Mouse (Mus musculus) G1E (cell line): ENCODE measurements at regions not wholly inside any gene's neighbourhood (a gene's known extent, or its start where the extent isn't known, plus 50 kb on each side); places are given as distances from the start of the nearest gene placed in this dataset.

Source experiments
- ATAC-seq: 2 replicates; pipeline ENCODE4 v1.8.0; 2016; ENCODE audit warnings: mild to moderate bottlenecking; ENCODE audit not compliant: insufficient number of reproducible peaks, poor library complexity, low FRiP score, severe bottlenecking; ENCODE audit errors: extremely low read depth
- DNase-seq: peaks from one replicate; pipeline ENCODE4 v3.0.0; 2012; ENCODE audit warnings: low spot score
- H3K27me3 ChIP-seq: 2 replicates; pipeline ENCODE4 v1.6.1; 2012; ENCODE audit warnings: mild to moderate bottlenecking, low read length, inconsistent platforms; ENCODE audit not compliant: insufficient read depth
- H3K36me3 ChIP-seq: replicated peaks from 2 replicates; pipeline ENCODE3; 2012; ENCODE audit warnings: mild to moderate bottlenecking, inconsistent platforms
- H3K4me1 ChIP-seq: 2 replicates; pipeline ENCODE4 v1.6.1; 2012; ENCODE audit warnings: low read depth, low read length, inconsistent platforms, mixed read lengths; ENCODE audit not compliant: insufficient read depth
- H3K4me3 ChIP-seq: 2 replicates; pipeline ENCODE4 v1.5.1; 2012; ENCODE audit warnings: low read depth, mild to moderate bottlenecking, inconsistent platforms, low read length, moderate library complexity, mixed read lengths
- H3K9me3 ChIP-seq: replicated peaks from 2 replicates; pipeline ENCODE4 v1.6.1; 2012; ENCODE audit warnings: inconsistent platforms
- CTCF ChIP-seq: IDR thresholded peaks from 2 replicates; pipeline ENCODE4 v1.5.1; 2012; ENCODE audit warnings: low read depth, low read length, inconsistent platforms, mixed read lengths
- GATA1 ChIP-seq: IDR thresholded peaks from 2 replicates; pipeline ENCODE4 v1.6.1; 2012; ENCODE audit warnings: borderline replicate concordance, low read length, inconsistent platforms, mixed read lengths
- GATA2 ChIP-seq: IDR thresholded peaks from 2 replicates; pipeline ENCODE4 v1.6.1; 2012; ENCODE audit warnings: low read depth, low read length, inconsistent platforms, borderline replicate concordance
- POLR2AphosphoS5 ChIP-seq: IDR thresholded peaks from 2 replicates; pipeline ENCODE4 v1.6.1; 2012; ENCODE audit warnings: low read depth, low read length, inconsistent platforms; ENCODE audit not compliant: insufficient replicate concordance
- TAL1 ChIP-seq: conservative IDR thresholded peaks from 2 replicates; pipeline ENCODE4 v1.6.1; 2012; ENCODE audit warnings: low read depth, low read length, inconsistent platforms, mixed read lengths

DNA sequence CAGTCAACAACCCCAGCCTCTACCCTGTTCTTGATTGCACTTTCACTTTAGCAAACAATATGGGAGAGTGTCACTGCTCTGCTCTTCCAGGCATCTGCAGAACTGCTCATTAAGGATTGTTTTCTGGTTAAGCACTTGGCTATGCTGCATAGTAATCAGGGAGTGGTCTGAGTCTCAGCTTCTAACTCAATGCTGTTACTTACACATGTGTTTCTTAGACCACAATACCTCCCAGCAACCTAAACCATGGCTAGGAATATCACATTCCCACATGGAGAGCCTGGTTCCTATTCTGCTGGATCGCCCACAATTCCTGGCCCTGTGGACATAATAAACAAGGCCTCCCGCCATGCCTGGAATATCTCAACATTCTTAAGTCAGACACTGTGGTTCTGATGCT is 493.3 kb upstream of the Id2 start:
- H3K4me1 ChIP-seq, result no peaks in the 10 kb centered on the region
- TF ChIP-seq GATA2 (no peak), TAL1 (no peak)
- no peaks in the 10 kb centered on the region for H3K36me3 ChIP-seq
- H3K4me3 ChIP-seq, result no peak overlapping the region
- ATAC-seq, result no peak
- no peaks in the 10 kb centered on the region for H3K27me3 ChIP-seq
- peaks cover 27% of the 10 kb centered on the region for H3K9me3 ChIP-seq
- no peak for DNase-seq

DNA sequence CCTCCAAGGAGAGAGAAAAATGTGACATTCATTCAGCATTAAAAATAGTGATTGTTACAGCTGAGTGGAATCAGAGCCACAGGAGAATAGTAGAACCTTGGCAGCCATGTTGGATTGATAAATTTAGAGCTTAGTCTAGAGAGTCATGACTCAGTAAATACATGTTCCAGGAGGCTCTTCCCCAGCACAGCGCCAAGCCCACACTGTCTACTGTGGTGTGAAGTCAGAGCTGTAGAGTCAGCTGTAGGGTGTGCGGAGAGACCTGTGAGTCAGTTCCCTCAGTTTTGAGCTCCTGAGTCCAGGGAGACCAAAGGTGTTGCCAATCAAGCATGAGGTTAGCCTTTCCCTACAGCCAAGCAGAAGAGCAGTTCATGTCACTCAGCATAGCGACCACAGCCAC is 488.8 kb upstream of the Id2 start:
- DNase-seq (no peak), ATAC-seq (0 out of 2 replicates have a peak, but pooled peaks have one; percentile 4)
- Histone ChIP-seq H3K4me3 (no peak overlapping the region), H3K4me1 (no peaks in the 10 kb centered on the region), H3K9me3 (peaks cover 44% of the 10 kb centered on the region), H3K36me3 (no peaks in the 10 kb centered on the region), H3K27me3 (no peaks in the 10 kb centered on the region)
- TF ChIP-seq GATA2 (no peak), POLR2AphosphoS5 (no peak), CTCF (no peak), TAL1 (no peak), GATA1 (no peak)

DNA sequence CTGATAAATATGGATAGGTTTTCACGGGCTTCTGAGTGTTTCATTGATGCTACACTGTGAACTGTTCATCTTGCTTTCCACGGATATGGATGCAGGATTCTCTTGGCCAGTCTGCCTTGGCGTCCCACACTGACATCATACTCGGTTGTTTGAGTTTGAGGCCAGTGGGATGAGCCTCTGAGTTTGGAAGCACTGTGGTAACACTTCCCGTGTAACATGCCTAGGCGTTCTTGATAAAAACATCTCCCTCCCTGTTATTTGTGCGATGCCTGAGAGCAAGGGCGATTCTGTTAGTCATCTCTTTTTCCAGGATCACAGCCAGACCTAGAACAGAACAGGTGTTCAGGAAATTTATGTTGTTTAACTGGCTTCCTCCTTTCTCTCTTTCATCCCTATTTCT is 482.5 kb upstream of the Id2 start:
- no peak for TF ChIP-seq TAL1
- TF ChIP-seq GATA2, result no peak
- no peak for TF ChIP-seq CTCF
- TF ChIP-seq POLR2AphosphoS5, result no peak
- no peak for TF ChIP-seq GATA1
- ATAC-seq (no peak), DNase-seq (no peak)
- Histone ChIP-seq H3K4me3 (no peak overlapping the region), H3K9me3 (peaks cover 36% of the 10 kb centered on the region), H3K4me1 (no peaks in the 10 kb centered on the region), H3K27me3 (no peaks in the 10 kb centered on the region), H3K36me3 (no peaks in the 10 kb centered on the region)

DNA sequence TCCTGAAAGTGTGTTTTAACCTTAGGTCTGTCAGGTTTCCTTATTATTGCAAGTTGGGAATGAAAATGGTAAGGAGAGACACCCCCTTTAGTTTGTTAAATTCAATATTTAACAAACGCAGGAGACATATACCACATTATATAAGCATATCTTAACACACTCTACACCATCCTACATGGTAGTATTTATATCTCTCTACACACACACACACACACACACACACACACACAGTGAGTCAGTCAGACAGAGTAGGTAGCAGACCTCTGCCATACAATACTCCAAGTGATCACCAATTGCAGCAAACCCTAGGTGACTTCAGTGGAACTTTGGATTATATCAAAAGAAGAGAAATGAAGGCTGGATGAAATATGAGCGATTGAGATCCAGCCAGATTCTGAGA is 468.2 kb upstream of the Id2 start:
- DNase-seq (no peak), ATAC-seq (no peak)
- TF ChIP-seq POLR2AphosphoS5 (no peak), GATA2 (no peak), GATA1 (no peak), TAL1 (no peak), CTCF (no peak)
- Histone ChIP-seq H3K27me3 (no peaks in the 10 kb centered on the region), H3K4me1 (no peaks in the 10 kb centered on the region), H3K4me3 (no peak overlapping the region), H3K36me3 (no peaks in the 10 kb centered on the region), H3K9me3 (peaks cover 14% of the 10 kb centered on the region)

DNA sequence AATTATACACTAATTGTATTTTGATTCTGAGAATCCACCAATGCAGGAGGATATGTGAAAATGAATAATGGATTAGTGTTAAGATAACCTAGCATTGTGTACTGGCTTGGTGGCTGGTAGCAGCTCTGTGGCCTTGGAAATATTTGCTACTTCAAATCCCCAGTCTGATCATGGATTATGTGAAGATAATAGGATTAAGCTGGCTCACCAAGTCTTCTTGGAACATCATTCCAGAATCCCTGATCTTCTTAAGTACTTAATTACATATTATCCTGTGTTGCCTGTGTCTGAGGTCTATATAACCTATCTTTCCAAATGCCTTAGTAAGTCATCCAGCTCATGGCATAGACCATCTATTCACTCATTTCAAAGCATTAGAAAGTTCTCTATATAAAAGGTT is 462.7 kb upstream of the Id2 start:
- Histone ChIP-seq H3K4me3 (no peak overlapping the region), H3K4me1 (no peaks in the 10 kb centered on the region), H3K9me3 (peaks cover 2% of the 10 kb centered on the region), H3K27me3 (no peaks in the 10 kb centered on the region), H3K36me3 (no peaks in the 10 kb centered on the region)
- no peak for ATAC-seq
- no peak for TF ChIP-seq POLR2AphosphoS5
- TF ChIP-seq CTCF, result no peak
- TF ChIP-seq GATA2, result no peak
- TF ChIP-seq GATA1, result no peak
- no peak for TF ChIP-seq TAL1
- DNase-seq, result no peak

DNA sequence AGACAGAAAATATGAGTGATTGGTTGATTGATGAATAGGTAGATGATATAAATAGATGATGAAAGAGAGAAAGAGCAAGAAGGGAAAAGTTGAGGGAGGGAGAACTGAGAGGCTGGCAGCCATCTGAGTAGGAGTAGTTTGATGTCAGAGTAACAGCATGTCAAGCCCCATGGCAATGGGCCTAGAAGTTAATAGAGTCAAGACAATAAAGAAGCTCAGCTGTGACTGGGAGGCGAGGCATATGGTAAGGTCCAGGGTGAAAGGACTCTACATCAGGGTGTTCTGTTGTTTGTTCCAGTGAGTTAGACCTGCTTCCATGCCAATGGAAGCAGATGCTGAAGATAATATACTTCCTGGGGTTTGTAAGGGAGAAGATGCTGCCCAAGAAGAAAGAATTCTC is 456.7 kb upstream of the Id2 start:
- DNase-seq, result no peak
- no peak overlapping the region for H3K4me3 ChIP-seq
- peaks cover 20% of the 10 kb centered on the region for H3K9me3 ChIP-seq
- ATAC-seq, result no peak
- no peaks in the 10 kb centered on the region for H3K4me1 ChIP-seq
- no peaks in the 10 kb centered on the region for H3K36me3 ChIP-seq
- no peak for TF ChIP-seq GATA1
- TF ChIP-seq POLR2AphosphoS5, result no peak
- TF ChIP-seq TAL1, result no peak
- TF ChIP-seq GATA2, result no peak
- no peak for TF ChIP-seq CTCF
- H3K27me3 ChIP-seq, result no peaks in the 10 kb centered on the region

DNA sequence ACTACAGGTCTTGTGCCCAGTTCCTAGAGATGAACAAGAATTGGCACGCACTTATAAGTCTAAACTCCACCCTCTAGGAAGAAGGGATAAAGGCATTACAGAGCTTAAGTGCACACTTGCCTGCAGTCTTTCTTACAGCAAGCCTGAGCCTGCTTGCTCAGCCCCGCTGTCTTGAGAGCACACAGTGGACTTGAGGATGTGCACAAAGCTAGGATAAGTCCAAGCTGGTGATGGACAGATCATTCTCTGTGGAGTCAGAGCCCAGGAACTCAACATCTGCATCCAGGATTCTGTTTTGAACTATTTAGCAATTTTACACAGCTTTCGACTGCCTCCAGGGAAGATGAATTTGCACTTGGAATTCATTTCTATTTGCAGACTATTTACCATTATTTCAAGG is 452.8 kb upstream of the Id2 start:
- H3K4me1 ChIP-seq, result no peaks in the 10 kb centered on the region
- ATAC-seq (no peak), DNase-seq (no peak)
- no peaks in the 10 kb centered on the region for H3K36me3 ChIP-seq
- peaks cover 33% of the 10 kb centered on the region for H3K9me3 ChIP-seq
- no peak overlapping the region for H3K4me3 ChIP-seq
- H3K27me3 ChIP-seq, result no peaks in the 10 kb centered on the region
- TF ChIP-seq GATA2 (no peak), GATA1 (no peak), TAL1 (no peak), CTCF (no peak), POLR2AphosphoS5 (no peak)
